Mouse (Mus musculus) cerebellum, adult 9-10 months (tissue): ENCODE results near the gene Dmrt3.

Experiments
- DNase-seq: peaks from one replicate; pipeline ENCODE4 v3.0.0; 2022

Dmrt3 gene

DNA sequence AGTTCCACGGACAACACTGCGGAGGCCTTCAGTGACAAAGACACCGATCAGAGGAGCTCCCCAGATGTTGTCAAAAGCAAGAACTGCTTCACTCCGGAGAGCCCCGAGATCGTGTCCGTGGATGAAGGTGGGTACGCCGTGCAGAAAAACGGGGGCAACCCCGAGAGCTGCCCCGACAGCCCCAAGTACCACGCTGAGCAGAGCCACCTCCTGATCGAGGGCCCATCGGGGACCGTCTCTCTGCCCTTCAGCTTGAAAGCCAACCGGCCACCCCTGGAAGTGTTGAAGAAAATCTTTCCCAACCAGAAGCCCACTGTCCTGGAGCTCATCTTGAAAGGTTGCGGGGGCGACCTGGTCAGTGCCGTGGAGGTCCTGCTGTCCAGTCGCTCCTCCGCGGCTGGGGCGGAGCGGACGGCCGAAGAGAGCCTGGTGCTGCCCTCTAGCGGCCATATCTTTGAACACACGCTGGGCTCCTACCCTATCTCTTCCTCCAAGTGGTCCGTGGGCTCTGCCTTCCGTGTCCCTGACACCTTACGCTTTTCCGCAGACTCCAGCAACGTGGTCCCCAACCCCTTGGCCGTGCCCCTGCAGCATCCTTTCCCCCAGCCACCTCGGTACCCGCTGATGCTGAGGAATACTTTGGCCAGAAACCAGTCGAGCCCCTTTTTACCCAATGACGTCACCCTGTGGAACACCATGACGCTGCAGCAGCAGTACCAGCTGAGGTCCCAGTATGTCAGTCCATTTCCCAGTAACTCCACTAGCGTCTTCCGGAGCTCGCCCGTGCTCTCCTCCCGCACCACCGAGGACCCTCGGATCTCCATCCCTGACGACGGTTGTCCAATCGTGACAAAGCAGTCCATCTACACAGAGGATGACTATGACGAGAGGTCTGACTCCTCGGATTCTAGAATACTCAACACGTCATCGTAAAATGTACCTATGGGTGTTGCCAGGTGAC is 12.5 kb downstream of the Dmrt3 start:
- no peak for DNase-seq

- peak; percentile 39 for DNase-seq
Measured at GRCm38 (mm10) chr19:25628490-25628889, 18.4 kb downstream of the Dmrt3 start.

DNA sequence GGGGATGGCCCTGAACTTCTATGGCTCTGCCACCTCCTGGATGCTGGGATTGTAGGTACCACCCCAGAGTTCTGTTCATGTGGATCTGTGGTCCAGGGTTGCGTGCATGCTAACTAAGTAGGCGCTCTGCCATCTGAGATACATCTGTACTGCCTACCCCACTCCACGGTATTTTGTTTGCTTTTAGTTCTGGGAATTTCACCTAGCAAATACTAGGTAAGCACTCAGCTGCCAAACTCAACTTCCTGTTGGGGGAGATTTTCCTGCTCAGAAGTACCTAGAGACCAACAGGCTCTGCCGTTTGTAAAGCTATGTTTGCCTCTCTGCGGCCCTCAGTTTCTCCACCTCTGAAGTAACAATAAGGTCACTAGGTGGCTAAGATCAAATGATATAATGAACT is 25.0 kb downstream of the Dmrt3 start:
- no peak for DNase-seq

- peak; percentile 15 for DNase-seq
Measured at GRCm38 (mm10) chr19:25635622-25636244, 25.6 kb downstream of the Dmrt3 start.

DNA sequence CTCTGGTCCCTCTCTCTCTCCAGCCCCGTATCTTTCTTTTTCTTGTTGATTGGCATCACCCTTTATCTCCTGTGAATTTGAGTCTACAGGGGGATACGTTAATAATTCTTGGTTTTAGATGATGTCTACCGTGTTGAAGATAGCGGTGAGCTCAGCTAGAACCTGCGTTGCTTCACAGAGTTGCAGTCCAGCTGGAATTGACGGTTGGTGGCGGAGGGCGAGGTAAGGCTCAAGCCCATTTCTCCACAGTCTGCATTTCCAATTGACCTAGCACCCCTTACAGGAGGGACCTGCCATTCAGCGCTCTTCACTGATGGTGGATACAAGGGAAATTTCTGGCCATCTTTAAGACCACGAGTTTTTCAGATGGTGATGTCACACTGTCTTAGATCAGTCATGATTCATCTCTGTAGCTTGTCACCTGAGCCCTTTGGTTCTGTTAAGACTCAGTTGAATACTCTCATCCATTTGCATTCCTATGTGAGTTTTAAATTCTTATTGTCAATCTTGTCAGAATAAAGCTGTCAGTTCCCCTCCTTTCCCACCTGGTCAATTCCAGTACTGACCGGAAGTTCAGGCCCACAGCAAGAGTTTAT is 28.8 kb downstream of the Dmrt3 start:
- no peak for DNase-seq

GRCm38 (mm10) chr19:25641786-25642185 is 31.7 kb downstream of the Dmrt3 start:
- no peak for DNase-seq

GRCm38 (mm10) chr19:25647136-25647535 is 37.0 kb downstream of the Dmrt3 start:
- no peak for DNase-seq

GRCm38 (mm10) chr19:25648701-25649100 is 38.6 kb downstream of the Dmrt3 start:
- DNase-seq, result no peak

GRCm38 (mm10) chr19:25650474-25650873 is 40.4 kb downstream of the Dmrt3 start:
- DNase-seq, result no peak

- no peak for DNase-seq
Measured at GRCm38 (mm10) chr19:25652560-25652959, 42.5 kb downstream of the Dmrt3 start.

- DNase-seq, result no peak
Measured at GRCm38 (mm10) chr19:25654034-25654749, 44.1 kb downstream of the Dmrt3 start.

GRCm38 (mm10) chr19:25665486-25666339 is 55.6 kb downstream of the Dmrt3 start:
- no peak for DNase-seq

DNA sequence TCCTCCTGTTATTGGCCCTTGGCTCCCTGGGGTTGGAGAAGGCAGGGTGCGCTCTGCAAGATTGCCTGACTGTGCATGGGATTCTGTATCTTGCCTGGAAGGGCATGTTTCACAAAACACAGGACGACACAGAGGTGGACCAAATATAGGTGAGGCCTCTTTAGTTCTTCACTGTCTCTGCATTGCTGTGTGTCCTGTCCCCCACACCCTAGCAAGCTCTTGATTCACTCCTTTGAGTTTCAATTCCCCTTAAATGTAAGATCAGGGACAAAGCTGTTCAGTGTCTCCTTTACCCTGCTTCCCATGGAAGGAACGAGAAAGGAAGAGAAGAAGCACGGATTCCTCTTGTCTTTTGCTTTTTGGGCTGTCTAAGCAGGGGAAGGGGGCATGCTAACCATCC is 57.7 kb downstream of the Dmrt3 start:
- DNase-seq, result no peak

DNA sequence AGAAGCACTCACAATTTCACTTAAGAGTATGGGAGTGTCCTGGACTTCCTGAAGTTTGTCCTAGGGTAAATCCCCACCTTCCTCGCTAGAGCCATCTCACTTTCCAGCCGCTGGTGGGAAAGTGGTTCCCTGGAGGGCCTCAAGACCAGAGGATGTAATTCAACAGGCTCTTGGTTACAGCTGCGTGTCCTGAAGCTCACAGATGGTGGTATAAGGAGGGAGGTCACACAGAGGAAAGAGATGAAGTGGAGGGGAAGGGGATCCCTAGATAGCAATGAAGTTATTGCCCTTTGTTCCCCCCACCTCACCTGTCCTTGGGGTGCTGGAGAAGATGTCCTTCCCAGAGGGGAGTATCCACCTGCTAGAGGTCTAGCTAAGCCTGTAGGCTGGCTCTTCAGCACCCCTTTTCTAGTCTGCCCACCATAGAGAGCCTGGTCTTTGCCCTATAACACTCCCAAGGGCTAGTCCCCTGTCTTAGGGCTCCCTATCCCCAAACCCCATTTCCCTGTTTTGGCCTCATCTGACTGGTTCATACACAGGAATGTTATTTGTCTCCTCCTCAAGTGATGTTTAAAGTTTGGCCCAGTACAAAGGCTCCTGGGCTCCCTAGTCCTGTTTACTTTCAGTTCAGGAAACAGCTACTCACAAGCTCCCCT is 59.6 kb downstream of the Dmrt3 start:
- no peak for DNase-seq

DNA sequence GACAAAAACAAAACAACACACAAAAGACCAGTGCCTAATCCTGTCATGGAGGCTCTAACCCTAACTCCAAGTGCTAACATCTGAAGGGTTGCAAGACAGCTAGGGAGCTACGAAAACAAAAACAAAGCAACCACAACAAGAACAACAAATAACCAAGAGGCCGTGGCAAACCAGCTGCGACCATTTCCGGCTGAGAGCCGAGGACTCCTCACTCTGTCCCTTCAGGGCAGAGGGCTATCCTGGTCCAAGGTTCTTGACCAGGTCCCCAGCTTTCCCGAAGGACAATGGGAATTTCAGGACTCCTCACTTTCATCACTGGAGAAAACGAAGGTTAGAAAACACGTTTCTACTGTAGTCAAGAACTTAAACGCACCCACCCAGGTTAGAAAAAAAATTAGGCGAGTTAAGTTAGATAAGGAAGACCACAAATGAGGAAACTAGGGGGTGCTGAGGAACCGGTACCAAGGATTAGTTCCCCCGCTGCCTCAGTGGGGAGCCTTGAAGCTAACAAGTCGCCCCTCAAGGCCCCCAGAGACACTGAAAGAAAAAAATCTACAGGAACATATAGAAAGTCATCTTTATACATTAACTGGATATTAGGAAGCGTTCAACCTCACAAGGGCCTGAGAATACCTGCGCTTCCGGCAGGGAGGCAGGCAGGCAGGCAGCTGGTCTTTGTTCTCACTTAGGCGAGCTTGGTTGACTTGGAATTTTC is 60.6 kb downstream of the Dmrt3 start:
- no peak for DNase-seq

DNA sequence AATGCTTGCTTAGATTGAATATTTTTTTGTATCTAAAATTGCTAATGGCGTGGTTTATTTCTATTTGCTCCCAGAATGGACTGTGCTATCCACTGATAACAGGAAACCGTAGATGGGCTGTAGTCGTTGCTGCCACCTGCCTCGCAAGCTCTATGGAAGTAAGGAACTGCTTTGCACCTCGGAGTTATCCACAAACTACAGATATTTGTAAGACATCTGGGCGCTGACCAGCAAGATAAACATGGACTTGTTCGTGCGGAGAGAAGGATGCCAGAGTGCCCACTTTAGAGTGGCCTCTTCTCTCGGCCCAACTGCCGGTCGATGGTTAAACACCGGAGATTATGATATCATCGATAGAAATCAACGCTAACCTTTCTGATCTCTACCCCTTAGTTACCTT is 61.6 kb downstream of the Dmrt3 start:
- DNase-seq, result no peak

GRCm38 (mm10) chr19:25672101-25672950 is 62.2 kb downstream of the Dmrt3 start, which contains the start of gene Dmrt2:
Gene Dmrt2 (plus strand): TSS chr19:25672411.
- DNase-seq, result peak; percentile 3
